Mouse (Mus musculus) limb, embryonic 15.5 days (tissue): ENCODE data around the gene Tshz2. TPM values are rescaled to one million over a fixed set of nuclear protein-coding genes. Genes with fewer than 3 reads are reported as not detected.

Experiments
- ATAC-seq: fragments of 200-750 bp; cut with Nextera tagmentation; 2 replicates; pipeline ENCODE4 v1.8.0; 2017; ENCODE audit warnings: low read depth, moderate TSS enrichment; ENCODE audit not compliant: insufficient number of reproducible peaks, low FRiP score, low TSS enrichment
- H3K27ac ChIP-seq: fragments of 300-500 bp; sonication (generic); 2 replicates; pipeline ENCODE4 v1.5.1; 2015; ENCODE audit warnings: moderate library complexity, mild to moderate bottlenecking, inconsistent platforms
- H3K27me3 ChIP-seq: fragments of 300-500 bp; sonication (generic); 2 replicates; pipeline ENCODE4 v1.6.1; 2015; ENCODE audit warnings: inconsistent platforms
- H3K36me3 ChIP-seq: fragments of 300-500 bp; sonication (generic); 2 replicates; pipeline ENCODE4 v1.6.1; 2015; ENCODE audit warnings: inconsistent platforms
- H3K4me1 ChIP-seq: fragments of 300-500 bp; sonication (generic); 2 replicates; pipeline ENCODE4 v1.6.1; 2015; ENCODE audit warnings: inconsistent platforms
- H3K4me2 ChIP-seq: fragments of 300-500 bp; sonication (generic); 2 replicates; pipeline ENCODE4 v1.6.1; 2015; ENCODE audit warnings: mild to moderate bottlenecking, inconsistent platforms
- H3K4me3 ChIP-seq: fragments of 300-500 bp; sonication (generic); 2 replicates; pipeline ENCODE4 v1.5.1; 2015; ENCODE audit warnings: mild to moderate bottlenecking, inconsistent platforms
- H3K9ac ChIP-seq: fragments of 300-500 bp; sonication (generic); 2 replicates; pipeline ENCODE4 v1.6.1; 2015; ENCODE audit warnings: inconsistent platforms
- H3K9me3 ChIP-seq: fragments of 300-500 bp; sonication (generic); 2 replicates; pipeline ENCODE4 v1.6.1; 2016; ENCODE audit warnings: inconsistent platforms
- WGBS: fragments of 180-500 bp; shearing (Covaris S2); methylation state at CpG from one replicate; pipeline ENCODE4 v1.1.7; 2015; 5-methylcytosine and 5-hydroxymethylcytosine counted together
- polyA plus RNA-seq: library from polyadenylated mRNA; unstranded; fragments of >200 nt; fragmentation: Nextera tagmentation; extraction: Ambion mirVana; gene quantifications from 2 replicates; pipeline ENCODE4 v1.2.1, GENCODE M21; 2015

Tshz2 gene
- polyA plus RNA-seq, 1 experiment from 2014 or later, result 9.8 TPM

- H3K27ac ChIP-seq, result no peak overlapping the region
- ATAC-seq, result no peak
These were observed 374.7 kb downstream of the Tshz2 start for GRCm38 (mm10) chr2:170007426-170007958.

GRCm38 (mm10) chr2:170009729-170010128 lies 376.9 kb downstream of the Tshz2 start:
- ATAC-seq, result no peak
- no peak overlapping the region for H3K4me3 ChIP-seq
- no peaks in the 10 kb centered on the region for H3K4me1 ChIP-seq
- no peak overlapping the region for H3K27ac ChIP-seq
- H3K9ac ChIP-seq, result no peak overlapping the region
- H3K4me2 ChIP-seq, result no peak overlapping the region
- no peaks in the 10 kb centered on the region for H3K9me3 ChIP-seq
- WGBS, result 64% methylated on average over 11 of the region's 11 CpGs
- H3K27me3 ChIP-seq, result no peaks in the 10 kb centered on the region
- no peaks in the 10 kb centered on the region for H3K36me3 ChIP-seq

More at GRCm38 (mm10) chr2:170007426-170007958, 374.7 kb downstream of the Tshz2 start:
- H3K4me1 ChIP-seq, result peaks cover 4% of the 10 kb centered on the region
- no peak overlapping the region for H3K4me2 ChIP-seq
- WGBS, result 67% methylated on average over 6 of the region's 6 CpGs
- H3K36me3 ChIP-seq, result no peaks in the 10 kb centered on the region
- no peak overlapping the region for H3K9ac ChIP-seq
- no peaks in the 10 kb centered on the region for H3K9me3 ChIP-seq
- no peak overlapping the region for H3K4me3 ChIP-seq
- H3K27me3 ChIP-seq, result no peaks in the 10 kb centered on the region

- no peaks in the 10 kb centered on the region for H3K9me3 ChIP-seq
- no peak overlapping the region for H3K4me3 ChIP-seq
- no peaks in the 10 kb centered on the region for H3K4me1 ChIP-seq
- WGBS, result 39% methylated on average over 8 of the region's 8 CpGs
- no peaks in the 10 kb centered on the region for H3K27me3 ChIP-seq
- no peak overlapping the region for H3K9ac ChIP-seq
- no peak overlapping the region for H3K27ac ChIP-seq
- no peaks in the 10 kb centered on the region for H3K36me3 ChIP-seq
- no peak overlapping the region for H3K4me2 ChIP-seq
- no peak for ATAC-seq
These were observed 379.0 kb downstream of the Tshz2 start for GRCm38 (mm10) chr2:170011858-170012257.

GRCm38 (mm10) chr2:170017302-170017701 lies 384.5 kb downstream of the Tshz2 start:
- no peaks in the 10 kb centered on the region for H3K36me3 ChIP-seq
- 47% methylated on average over 6 of the region's 6 CpGs for WGBS
- ATAC-seq, result no peak
- H3K27ac ChIP-seq, result no peak overlapping the region
- H3K4me3 ChIP-seq, result no peak overlapping the region
- no peak overlapping the region for H3K9ac ChIP-seq
- no peaks in the 10 kb centered on the region for H3K9me3 ChIP-seq
- H3K4me1 ChIP-seq, result no peaks in the 10 kb centered on the region
- no peak overlapping the region for H3K4me2 ChIP-seq
- H3K27me3 ChIP-seq, result no peaks in the 10 kb centered on the region

GRCm38 (mm10) chr2:170017926-170018325 lies 385.1 kb downstream of the Tshz2 start:
- Histone ChIP-seq H3K36me3 (no peaks in the 10 kb centered on the region), H3K4me3 (no peak overlapping the region), H3K9me3 (no peaks in the 10 kb centered on the region), H3K4me1 (no peaks in the 10 kb centered on the region), H3K9ac (no peak overlapping the region), H3K27ac (no peak overlapping the region), H3K4me2 (no peak overlapping the region), H3K27me3 (no peaks in the 10 kb centered on the region)
- no peak for ATAC-seq
- WGBS, result 72% methylated on average over 7 of the region's 7 CpGs

GRCm38 (mm10) chr2:170022953-170023352 lies 390.1 kb downstream of the Tshz2 start:
- Histone ChIP-seq H3K27ac (no peak overlapping the region), H3K4me3 (no peak overlapping the region), H3K9me3 (no peaks in the 10 kb centered on the region; the same call in 1 of the 2 replicates), H3K36me3 (no peaks in the 10 kb centered on the region), H3K4me2 (no peak overlapping the region), H3K4me1 (no peaks in the 10 kb centered on the region), H3K27me3 (no peaks in the 10 kb centered on the region), H3K9ac (no peak overlapping the region)
- 56% methylated on average over 5 of the region's 5 CpGs for WGBS
- ATAC-seq, result no peak

- no peak overlapping the region for H3K9ac ChIP-seq
- H3K4me1 ChIP-seq, result no peaks in the 10 kb centered on the region
- 60% methylated on average over 9 of the region's 9 CpGs for WGBS
- H3K36me3 ChIP-seq, result no peaks in the 10 kb centered on the region
- no peak overlapping the region for H3K4me3 ChIP-seq
- H3K4me2 ChIP-seq, result no peak overlapping the region
- H3K27ac ChIP-seq, result no peak overlapping the region
- no peak for ATAC-seq
- H3K9me3 ChIP-seq, result no peaks in the 10 kb centered on the region; the same call in 1 of the 2 replicates
- no peaks in the 10 kb centered on the region for H3K27me3 ChIP-seq
These were observed 390.9 kb downstream of the Tshz2 start for GRCm38 (mm10) chr2:170023741-170024140.

- Histone ChIP-seq H3K4me1 (no peaks in the 10 kb centered on the region), H3K4me3 (no peak overlapping the region), H3K9me3 (no peaks in the 10 kb centered on the region; the same call in 1 of the 2 replicates), H3K9ac (no peak overlapping the region), H3K27ac (no peak overlapping the region), H3K4me2 (no peak overlapping the region), H3K36me3 (no peaks in the 10 kb centered on the region), H3K27me3 (no peaks in the 10 kb centered on the region)
- no peak for ATAC-seq
- 77% methylated on average over 8 of the region's 8 CpGs for WGBS
These were observed 392.1 kb downstream of the Tshz2 start for GRCm38 (mm10) chr2:170024939-170025338.

- no peaks in the 10 kb centered on the region for H3K4me1 ChIP-seq
- H3K4me3 ChIP-seq, result no peak overlapping the region
- H3K9ac ChIP-seq, result no peak overlapping the region
- no peak overlapping the region for H3K27ac ChIP-seq
- no peaks in the 10 kb centered on the region for H3K27me3 ChIP-seq
- H3K4me2 ChIP-seq, result no peak overlapping the region
- 92% methylated on average over 6 of the region's 6 CpGs for WGBS
- H3K36me3 ChIP-seq, result no peaks in the 10 kb centered on the region
- ATAC-seq, result no peak
- H3K9me3 ChIP-seq, result no peaks in the 10 kb centered on the region; the same call in 1 of the 2 replicates
These were observed 393.1 kb downstream of the Tshz2 start for GRCm38 (mm10) chr2:170025896-170026295.

- 89% methylated on average over 7 of the region's 7 CpGs for WGBS
- Histone ChIP-seq H3K27me3 (no peaks in the 10 kb centered on the region), H3K4me2 (no peak overlapping the region), H3K27ac (no peak overlapping the region), H3K9me3 (no peaks in the 10 kb centered on the region; the same call in 1 of the 2 replicates), H3K36me3 (no peaks in the 10 kb centered on the region), H3K4me1 (peaks cover 5% of the 10 kb centered on the region; the same call in 1 of the 2 replicates), H3K4me3 (no peak overlapping the region), H3K9ac (no peak overlapping the region)
- ATAC-seq, result no peak
These were observed 395.0 kb downstream of the Tshz2 start for GRCm38 (mm10) chr2:170027837-170028236.

GRCm38 (mm10) chr2:170028488-170029303 lies 395.9 kb downstream of the Tshz2 start:
- peaks cover 10% of the 10 kb centered on the region; the same call in 1 of the 2 replicates for H3K4me1 ChIP-seq
- no peak overlapping the region for H3K27ac ChIP-seq
- H3K4me2 ChIP-seq, result no peak overlapping the region
- no peak overlapping the region for H3K4me3 ChIP-seq
- no peaks in the 10 kb centered on the region; the same call in 1 of the 2 replicates for H3K9me3 ChIP-seq
- no peaks in the 10 kb centered on the region for H3K27me3 ChIP-seq
- no peaks in the 10 kb centered on the region for H3K36me3 ChIP-seq
- 70% methylated on average over 24 of the region's 24 CpGs for WGBS
- H3K9ac ChIP-seq, result no peak overlapping the region
- no peak for ATAC-seq

GRCm38 (mm10) chr2:170029304-170029856 lies 396.6 kb downstream of the Tshz2 start:
- peaks cover 10% of the 10 kb centered on the region; the same call in 1 of the 2 replicates for H3K4me1 ChIP-seq
- no peaks in the 10 kb centered on the region for H3K36me3 ChIP-seq
- H3K27ac ChIP-seq, result no peak overlapping the region
- no peak overlapping the region for H3K4me2 ChIP-seq
- no peaks in the 10 kb centered on the region; the same call in 1 of the 2 replicates for H3K9me3 ChIP-seq
- 83% methylated on average over 10 of the region's 10 CpGs for WGBS
- no peak overlapping the region for H3K4me3 ChIP-seq
- no peaks in the 10 kb centered on the region for H3K27me3 ChIP-seq
- H3K9ac ChIP-seq, result no peak overlapping the region
- ATAC-seq, result no peak
